Mouse (Mus musculus) cerebellum, adult 11-12 months (tissue): ENCODE measurements at regions not wholly inside any gene's neighbourhood (a gene's known extent, or its start where the extent isn't known, plus 50 kb on each side); places are given as distances from the start of the nearest gene placed in this dataset.
"Not testable (repeated sequence)": the region's sequence is repeated elsewhere in the genome, so short reads cannot be mapped to it uniquely, and the experiment has no call there.

ENCODE experiments used
- DNase-seq: peaks from one replicate; pipeline ENCODE4 v3.0.0; 2022

DNA sequence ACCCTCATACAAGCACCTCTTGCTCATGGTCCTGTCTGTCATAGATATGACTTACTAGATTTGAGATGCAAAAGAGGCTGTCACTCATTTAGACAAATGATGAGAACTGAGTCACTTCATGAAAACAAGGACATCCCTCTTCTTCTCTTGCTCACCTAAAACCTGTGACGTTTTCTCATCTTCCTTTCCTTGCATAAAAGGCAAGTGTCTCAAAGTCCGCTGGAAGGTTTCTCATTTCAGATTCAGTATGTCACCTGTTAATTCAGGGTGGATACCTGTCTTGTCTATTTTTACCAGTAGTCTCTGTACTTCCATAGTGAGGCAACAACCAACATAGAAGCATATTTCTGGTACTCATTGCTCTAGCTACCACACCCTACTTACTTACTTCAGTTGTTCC is 325.6 kb downstream of the Car8 start:
- DNase-seq = no peak

DNA sequence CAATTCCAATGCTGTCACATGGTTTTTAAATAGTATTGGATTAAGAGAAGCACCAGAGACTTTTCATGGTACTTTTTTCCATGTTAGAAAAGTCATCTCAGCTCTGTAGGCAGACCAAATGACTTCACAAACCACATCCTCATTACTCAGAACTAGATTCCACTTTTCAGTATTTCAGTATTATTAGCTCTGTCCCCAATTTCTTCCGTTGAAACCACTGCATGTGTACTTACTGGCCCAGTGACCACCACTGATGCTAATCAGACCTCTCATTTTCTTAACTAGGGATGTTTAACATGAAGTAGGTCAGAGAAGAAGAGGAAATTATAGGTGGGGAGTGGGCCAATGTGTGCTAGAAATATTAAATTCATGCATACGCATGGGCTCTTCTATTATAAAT is 326.2 kb downstream of the Car8 start:
- DNase-seq = no peak

DNA sequence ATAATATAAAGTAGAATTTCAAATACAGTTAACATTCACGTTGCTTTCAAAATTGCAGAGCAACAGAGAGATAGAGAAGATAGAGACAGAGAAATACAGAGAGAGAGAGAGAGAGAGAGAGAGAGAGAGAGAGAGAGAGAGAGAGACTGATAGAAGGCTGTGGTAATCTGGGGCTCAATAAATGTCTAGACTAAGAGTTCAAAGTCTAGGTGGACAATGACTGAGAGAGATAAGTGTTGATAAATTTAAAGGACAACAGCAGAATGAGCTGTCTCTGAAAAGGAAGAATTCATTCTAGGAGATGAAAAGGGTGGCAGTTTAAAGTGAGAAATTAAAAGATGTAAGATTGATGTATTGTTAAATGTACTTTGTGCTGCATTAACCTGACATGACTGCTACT is 335.7 kb downstream of the Car8 start:
- DNase-seq = no peak

DNA sequence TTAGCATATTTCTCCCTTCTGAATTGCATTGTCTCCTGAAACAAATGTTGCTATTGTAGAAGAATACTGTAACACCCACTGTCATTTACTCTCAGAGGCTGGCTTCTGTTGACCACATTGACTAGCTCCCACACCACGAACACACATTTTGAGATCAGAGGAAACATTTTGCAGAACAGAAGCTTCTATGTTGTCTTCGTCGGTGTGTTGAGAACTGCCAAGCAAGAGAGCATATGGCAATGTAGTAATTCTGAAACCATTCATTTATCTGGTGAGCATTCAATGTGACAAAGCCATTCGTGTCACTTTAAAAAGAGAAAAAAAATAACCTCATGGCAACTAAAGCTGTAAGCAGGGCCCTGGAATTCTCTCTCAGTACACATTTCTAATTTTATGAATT is 343.9 kb downstream of the Car8 start:
- DNase-seq = no peak

DNA sequence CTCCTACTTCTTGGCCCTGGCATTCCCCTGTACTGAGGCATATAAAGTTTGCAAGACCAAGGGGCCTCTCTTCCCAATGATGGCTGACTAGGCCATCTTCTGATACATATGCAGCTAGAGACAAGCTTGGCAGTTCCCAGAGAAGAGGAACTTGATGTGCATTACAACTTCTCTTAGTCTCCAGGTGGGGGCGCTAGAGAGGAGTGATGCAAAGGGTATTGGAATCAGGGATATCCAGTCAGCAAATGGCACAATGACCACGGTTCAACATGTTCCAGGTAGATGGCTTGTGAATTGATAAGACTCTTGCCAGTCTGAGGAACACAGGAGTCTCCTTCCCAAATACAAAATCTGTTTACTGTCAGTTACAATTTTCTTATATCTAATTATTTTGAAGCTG is 347.7 kb downstream of the Car8 start:
- no peak for DNase-seq

DNA sequence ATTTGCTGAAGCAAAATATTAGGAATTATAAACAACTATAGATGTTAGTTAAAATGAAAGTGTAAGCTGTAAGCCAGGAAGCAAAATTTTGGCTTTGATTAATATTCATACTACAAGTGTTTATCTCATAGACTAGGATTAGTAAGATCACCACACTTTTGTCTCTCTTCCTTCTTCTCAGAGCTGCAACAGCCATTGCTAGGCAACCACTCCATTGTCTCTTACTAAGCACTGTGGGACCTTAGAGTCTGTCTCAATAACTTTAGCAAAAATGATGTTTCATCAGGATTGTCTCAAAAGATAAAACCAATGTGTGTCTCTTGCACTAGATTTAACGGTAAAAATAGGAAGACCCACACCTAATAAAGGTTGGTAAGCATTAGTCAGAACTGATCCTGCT is 384.3 kb downstream of the Car8 start:
- DNase-seq = no peak

DNA sequence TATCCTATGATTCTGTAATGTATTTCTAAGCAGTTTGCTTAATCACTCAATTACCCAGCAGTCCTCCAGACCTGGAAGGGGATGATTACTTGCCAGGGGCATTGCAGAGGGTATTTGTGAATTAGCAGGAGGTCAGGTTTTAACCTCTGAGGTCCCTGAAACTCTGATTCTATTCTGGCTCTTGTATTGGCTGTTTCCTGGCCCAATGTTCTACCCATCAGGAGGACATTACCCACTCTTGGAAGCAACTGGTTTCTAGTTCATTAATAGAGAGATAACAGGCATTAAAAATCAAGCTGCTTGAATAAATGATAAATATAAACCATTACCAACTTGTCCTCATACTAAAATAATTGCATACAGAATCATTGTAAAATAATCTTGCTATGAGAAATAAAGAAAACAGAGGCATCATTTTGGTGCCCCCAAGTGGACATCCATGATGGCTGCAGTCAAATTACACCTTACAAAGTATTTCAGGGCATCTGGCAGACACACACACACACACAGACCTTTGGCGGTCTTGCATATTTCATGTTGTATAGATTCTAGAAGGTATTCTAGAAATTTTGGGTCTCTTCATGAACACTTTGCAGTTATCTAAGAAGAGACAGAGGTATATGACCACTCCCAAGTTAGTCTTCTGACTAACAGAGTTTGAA is 385.6 kb downstream of the Car8 start:
- no peak for DNase-seq

DNA sequence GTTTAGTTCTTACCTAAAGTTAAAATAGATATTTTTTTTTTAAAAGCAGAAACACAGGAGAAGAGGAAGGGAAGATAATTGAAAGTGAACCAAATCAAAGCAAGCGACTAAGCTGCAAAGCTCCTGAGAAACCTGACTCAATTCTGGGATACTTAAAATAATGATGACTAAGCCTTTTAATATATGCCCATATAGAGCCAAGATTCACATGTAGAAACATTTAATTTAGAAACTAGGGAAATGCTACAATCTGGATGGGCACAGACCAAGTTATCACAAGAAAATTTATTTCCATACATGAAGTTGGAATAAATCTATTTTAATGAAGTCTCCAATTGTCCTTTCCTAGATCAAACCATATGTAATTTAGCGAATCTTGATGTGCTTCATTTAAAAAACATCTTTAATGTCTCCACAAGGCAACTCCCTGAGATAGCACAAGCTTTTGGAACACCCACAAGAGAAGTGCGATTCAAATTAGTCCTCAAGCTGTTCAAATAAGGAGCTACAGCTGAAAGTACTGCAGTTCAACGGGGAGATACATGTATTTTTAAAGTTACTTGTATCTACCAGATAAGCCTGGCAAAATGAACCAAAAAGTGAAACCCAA is 386.7 kb downstream of the Car8 start:
- DNase-seq = no peak

DNA sequence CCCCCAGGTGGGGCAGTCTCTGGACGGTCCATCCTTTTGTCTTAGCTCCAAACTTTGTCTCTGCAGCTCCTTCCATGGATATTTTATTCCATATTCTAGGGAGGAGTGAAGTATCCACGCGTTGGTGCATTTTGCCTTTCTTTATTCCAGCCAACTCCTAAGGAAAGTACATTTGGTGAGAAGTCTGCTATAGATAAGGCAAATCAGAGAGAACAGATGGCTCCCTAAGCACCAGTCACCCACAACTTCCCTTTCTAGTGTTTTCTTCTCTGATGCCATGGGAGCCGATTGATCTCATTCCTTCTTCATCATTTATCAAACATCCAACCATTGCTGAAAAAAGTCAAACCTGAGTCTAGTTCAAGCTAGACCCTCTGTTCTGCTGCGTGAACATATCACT is 391.4 kb downstream of the Car8 start:
- DNase-seq = no peak

DNA sequence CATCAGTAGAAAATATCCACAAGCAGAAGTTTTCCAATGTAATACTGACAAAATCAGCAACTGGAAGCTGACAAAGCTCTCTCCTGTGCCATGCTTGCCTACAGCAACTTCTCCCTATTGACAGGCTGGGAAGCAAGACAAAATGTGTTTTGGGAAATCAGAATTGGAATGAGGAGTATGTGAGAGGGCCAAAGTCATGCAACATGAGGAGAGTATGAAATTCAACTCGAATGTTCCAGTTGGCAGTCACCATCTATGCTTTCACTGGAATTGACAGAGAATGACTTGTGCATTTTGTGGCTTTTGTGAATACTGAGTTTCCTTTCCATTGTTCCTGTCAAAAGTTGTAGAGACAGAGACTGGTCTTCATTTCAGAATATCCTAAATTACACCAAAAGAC is 409.7 kb downstream of the Car8 start:
- DNase-seq = no peak

DNA sequence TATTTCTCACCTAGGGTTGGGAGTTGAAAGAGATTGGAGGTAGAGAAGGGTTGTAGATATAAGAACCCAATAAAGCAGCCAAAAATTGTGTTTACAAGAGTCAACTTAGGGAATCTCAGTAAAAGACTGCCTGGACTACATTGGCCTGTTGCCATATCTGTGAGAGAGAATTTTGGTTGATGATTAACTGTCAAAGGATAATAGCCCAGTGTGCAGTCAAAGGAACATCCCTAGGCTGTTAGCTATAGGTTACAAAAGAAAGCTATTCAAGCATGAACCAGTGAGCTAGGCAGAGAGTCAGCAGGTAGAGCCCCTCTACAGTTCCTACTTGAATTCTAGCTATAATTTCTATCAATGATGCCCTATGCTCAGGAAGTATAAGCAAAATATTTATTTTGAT is 419.0 kb downstream of the Car8 start:
- no peak for DNase-seq

DNA sequence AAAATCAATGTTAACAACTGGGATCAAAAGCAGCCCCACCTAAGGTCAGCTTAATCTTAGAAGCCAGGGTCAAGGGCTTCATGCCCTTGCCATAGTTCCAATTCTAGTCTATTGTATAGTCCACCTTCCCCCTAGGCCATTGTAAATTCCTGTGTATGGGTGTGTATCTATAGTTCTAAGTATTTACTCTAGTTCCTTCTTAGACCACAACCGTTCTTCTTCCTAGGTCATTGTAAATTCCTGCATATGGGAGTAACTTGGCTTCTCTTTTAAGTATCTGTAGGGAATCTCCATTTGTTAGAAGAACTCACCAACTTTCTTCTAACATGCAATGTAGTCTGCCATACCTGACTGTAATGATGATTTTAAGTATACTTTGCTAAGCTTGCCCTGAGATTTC is 461.1 kb downstream of the Car8 start:
- DNase-seq = not testable (repeated sequence)

DNA sequence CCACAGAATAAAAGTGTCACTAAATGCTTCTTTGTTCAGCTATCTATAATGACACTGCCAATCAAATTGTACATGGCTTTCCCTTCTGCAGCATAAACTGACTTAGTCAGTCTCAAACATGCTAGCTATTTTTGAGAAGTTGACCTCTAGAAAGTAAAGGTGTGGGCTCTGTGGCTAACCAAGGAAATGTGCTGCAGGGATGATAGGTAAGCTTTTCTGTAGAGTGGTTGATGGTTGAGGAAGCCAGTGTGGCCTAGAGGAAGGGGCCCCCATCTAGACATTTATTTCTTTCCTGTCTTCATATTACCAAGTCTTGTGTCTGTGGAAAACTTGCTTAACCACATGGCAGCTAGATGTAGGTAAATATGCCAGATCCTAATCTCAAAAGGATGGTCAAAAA is 483.4 kb downstream of the Car8 start:
- no peak for DNase-seq

DNA sequence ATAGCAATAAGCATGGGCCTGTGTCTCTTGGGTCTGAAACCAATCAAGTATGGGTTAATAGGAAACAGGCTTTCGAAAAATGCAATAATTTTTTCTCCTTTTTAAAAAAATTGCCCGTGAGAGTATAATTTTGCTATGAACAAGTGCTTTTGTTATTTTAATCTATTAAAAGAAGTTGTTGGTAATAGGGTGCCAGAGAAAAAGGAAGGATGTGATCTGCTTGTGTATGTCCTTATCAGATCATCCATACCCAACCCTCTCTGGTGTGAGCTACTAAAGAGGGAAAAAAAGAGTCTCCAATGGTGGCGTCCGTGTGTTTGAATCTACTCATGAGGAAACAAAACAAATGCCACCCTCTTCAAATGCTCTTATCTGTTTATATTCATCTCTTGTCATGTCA is 484.9 kb downstream of the Car8 start:
- DNase-seq = no peak

DNA sequence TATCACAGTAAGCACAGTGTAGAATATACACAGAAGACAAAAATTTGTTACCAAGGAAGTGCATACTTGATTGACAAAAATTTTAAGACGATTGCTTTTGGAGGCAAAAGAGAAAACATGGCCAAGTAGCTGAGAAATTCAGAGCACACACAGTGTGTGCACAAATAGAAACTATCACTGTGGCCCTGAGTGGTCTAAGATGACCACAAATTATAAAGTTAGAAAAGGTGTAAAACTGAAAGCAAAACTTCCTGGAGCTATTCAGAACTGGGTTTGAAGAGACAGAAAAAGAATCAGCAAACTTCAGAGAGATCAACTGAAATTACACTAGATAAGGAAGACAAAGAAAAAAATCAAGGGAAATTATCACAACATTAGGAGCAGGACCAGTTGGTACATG is 487.6 kb downstream of the Car8 start:
- DNase-seq = no peak

DNA sequence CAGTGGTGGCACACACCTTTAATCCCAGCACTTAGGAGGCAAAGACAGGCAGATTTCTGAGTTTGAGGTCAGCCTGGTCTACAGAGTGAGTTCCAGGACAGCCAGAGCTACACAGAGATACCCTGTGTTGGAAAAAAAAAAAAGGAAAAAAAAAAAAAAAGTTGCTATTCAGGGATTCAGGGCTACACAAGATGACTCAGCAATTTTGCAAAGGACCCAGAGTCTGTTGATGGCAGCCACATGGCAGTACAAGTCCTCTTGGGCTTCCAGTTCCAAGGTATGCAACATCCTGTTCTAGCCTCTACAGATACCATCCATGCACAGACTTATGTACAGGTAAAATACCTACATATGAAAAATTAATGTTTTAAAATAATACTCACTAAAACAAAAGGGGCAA is 515.9 kb downstream of the Car8 start:
- DNase-seq = no peak

DNA sequence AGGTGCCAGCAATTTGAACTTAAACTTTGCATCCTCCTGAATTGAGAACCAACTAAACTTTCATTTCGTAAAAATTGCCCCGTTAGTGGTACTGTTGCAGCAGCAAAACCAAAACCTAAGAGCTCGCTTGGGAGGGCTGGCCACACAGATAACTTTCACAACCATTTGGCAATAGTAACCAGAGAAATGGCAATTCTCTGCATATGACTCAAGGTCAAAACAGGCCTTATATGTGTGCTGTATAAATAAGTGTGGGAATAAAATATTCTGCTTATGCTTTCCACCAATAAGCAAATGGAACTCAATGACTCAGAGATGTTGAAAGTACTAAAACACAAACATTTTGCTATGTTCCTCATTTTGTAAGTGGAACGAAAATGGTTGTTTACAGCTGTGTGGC is 550.3 kb downstream of the Car8 start:
- DNase-seq = no peak

DNA sequence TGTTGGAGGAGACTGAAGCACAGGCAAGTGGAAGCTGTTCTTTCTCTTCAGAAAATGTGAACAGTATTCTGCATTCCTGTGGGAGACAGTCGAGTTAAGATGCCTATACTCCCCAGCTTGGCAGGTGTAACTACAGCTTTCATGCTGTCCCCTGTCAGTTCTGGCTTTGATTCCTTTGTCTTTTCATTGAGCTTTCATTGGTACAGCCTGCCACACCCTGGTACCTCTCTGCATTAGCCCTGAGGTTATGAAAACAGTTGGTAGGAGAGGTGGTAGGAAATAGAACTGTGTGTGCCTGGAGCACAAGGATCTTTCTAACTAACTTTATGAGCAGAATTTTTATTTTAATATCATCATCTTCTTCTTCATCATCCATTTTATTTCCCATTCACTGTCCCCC is 551.6 kb downstream of the Car8 start:
- DNase-seq = no peak

DNA sequence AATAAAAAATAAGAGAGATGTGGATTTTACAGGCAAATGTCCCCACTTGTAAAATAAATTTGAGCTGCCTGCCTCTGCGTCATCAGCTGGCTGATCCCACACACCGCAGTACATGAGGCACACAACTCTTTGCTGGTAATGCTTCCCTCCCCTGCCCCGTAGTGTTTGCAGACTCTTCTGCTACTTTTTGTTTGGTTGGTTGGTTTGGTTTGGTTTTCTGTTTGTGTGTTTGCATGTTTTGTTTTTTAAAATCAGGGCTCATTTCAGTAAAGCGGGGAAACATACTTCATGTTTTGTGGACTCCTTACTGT is 568.1 kb downstream of the Car8 start:
- DNase-seq = no peak

DNA sequence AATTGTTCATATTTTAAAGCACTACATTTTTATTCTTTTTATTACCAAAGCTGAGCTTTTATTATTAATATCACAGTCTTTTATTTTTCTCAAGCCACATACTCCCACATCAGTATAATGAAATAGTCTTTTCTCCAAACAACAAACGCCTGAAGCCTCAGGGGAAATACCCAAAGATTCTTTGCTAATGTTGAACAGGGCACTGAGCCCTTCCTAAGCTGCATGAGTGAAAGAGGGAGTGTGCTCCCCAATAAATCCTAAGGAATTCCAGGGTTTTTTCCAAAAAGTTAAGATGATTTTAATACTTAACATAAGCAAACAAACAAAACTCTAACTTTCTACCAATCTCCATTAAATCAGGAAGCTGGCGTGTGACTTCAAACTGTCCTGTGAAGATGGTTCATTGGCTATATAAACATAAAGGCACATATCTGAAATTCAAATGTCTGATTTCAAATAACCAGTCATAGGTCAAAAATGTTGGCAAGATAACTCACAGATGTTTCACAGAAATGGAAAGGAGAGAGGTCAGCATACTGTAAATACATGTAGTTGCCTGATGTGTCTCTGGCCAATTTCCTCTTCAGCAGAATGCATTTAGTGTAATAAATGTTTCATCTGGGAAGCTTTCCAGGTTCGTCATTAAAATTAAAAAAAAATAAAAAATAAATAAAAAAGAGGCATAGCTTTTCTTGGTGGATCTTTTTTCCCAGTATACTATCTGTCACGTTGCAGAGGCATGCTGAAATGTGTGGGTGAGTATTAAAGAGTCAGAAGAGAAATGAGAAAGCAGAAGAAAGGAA is 568.6 kb downstream of the Car8 start:
- DNase-seq = no peak

DNA sequence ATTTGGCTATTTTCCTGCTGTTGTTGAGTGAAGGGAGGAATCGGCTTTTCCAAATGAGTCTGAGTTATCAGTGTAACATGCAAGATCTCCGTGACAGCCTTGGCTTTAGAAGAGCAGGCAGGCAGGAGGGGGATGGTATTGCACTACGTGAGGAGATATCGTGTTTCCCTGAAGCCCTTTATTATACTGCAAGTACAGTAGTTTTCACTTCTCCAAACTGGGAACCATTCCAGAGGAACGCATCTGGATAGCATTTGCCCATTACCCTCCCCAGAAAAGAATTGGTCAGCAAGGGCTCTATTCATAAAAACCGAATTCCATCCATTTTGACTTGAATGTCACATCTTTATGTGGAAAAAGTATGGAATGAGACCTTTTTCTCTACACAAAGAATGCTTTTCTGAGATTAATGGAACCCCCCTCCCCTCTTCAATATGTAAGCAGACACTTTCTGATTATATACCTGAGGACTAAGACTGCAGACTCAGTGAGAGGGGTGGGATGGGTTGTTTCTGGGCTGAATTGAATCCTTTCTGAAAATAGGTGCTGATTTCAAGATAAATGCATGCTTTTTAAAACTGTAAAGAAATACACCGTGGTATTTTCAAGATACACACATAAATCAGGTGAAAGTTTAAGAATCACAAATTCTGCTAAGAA is 571.8 kb downstream of the Car8 start:
- DNase-seq = no peak

DNA sequence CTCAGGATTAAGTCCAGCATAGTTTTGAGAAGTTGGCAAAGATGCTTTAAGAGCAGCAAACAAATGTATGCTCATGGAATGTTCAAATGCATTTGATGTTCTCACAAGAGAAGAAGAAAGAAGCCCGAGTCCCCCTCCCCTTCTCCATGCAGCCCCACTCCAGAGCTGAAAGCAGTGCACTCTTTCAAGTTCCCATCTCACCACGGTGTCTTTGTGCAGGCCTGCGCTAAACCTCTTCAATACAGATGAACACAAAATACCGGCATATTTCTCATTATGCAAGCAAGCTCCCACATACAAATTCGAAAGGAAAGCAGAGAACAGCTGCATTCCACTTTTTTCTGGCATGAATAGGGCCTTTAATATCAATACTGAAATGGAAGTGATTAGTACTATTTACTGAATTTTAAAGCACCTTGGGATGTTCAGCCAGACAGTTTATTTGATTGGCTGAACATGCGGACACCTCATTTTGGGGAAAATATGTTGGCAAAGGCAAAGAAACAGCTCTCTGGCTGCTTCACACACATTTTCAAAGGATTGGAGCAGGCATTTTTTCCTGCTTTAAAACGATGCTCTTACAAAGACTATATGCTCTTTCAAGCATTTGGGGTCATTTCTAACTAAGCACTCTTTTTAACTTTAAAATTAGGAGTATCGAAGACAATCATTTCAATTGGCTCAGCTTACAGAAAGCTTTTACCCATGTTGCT is 595.8 kb downstream of the Car8 start:
- DNase-seq = no peak

DNA sequence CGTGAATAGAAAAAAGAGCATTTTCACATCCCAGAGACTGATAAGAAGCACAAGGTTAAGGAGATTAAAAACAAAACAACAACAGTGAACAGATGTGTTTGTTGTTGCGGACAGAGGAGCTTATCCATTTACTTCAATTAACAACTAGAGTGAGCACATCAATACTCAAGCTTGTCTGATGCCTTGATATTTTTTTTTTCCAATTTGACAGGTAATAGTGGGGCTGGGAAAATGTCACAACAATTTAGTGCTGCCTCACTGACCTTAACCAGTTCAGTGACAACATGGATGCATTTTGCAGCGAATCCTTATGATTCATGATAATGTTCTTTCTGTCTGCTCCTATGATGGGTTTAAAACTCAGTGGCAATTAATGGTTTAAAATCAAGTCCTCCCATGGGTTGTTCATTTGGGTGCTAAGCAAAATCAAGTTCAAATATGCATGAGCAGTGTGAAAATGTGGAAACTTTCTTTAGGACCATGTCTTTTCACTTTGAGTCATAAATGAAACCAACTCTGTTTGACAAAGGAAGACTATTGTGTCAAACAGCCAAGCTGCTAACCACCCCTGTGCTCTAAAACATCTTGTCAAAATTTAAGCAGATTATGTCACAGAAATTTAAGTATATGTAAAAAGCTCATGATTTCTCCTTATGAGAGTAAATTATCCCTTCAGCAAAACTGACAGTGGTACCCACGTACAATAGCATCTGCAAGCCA is 641.0 kb downstream of the Car8 start:
- DNase-seq = no peak
